Mouse (Mus musculus) midbrain, embryonic 14.5 days (tissue): ENCODE measurements at regions not wholly inside any gene's neighbourhood (a gene's known extent, or its start where the extent isn't known, plus 50 kb on each side); places are given as distances from the start of the nearest gene placed in this dataset.
"Not testable (repeated sequence)": the region's sequence is repeated elsewhere in the genome, so short reads cannot be mapped to it uniquely, and the experiment has no call there.

Experiments used
- ATAC-seq: fragments of 200-750 bp; cut with Nextera tagmentation; 2 replicates; pipeline ENCODE4 v1.8.0; 2017; ENCODE audit warnings: moderate number of reproducible peaks, moderate library complexity; ENCODE audit not compliant: low FRiP score, low TSS enrichment
- DNase-seq: peaks from one replicate; pipeline ENCODE4 v3.0.0-alpha.2; 2015
- H3K27ac ChIP-seq: fragments of 300-500 bp; sonication (generic); replicated peaks from 2 replicates; pipeline ENCODE4 v1.5.1; 2014; ENCODE audit warnings: mild to moderate bottlenecking, low read depth, low read length, moderate library complexity
- H3K27me3 ChIP-seq: fragments of 300-500 bp; sonication (generic); 2 replicates; pipeline ENCODE4 v1.6.1; 2014; ENCODE audit warnings: low read length, control low read depth, mixed read lengths; ENCODE audit not compliant: control insufficient read depth, insufficient read depth
- H3K36me3 ChIP-seq: fragments of 300-500 bp; sonication (generic); 2 replicates; pipeline ENCODE4 v1.6.1; 2014; ENCODE audit warnings: low read length, control low read depth; ENCODE audit not compliant: control insufficient read depth, insufficient read depth
- H3K4me1 ChIP-seq: fragments of 300-500 bp; sonication (generic); 2 replicates; pipeline ENCODE4 v1.6.1; 2014; ENCODE audit warnings: mild to moderate bottlenecking, antibody characterized with exemption, low read length, control low read depth; ENCODE audit not compliant: control insufficient read depth, insufficient read depth
- H3K4me2 ChIP-seq: fragments of 300-500 bp; sonication (generic); 2 replicates; pipeline ENCODE4 v1.6.1; 2014; ENCODE audit warnings: mild to moderate bottlenecking, low read length, moderate library complexity
- H3K4me3 ChIP-seq: fragments of 300-500 bp; sonication (generic); replicated peaks from 2 replicates; pipeline ENCODE4 v1.5.1; 2014; ENCODE audit warnings: low read depth, low read length
- H3K9ac ChIP-seq: fragments of 300-500 bp; sonication (generic); replicated peaks from 2 replicates; pipeline ENCODE4 v1.6.1; 2014; ENCODE audit warnings: mild to moderate bottlenecking, low read length, moderate library complexity
- H3K9me3 ChIP-seq: fragments of 300-500 bp; sonication (generic); 2 replicates; pipeline ENCODE4 v1.6.1; 2016; ENCODE audit warnings: low read length, control low read depth, mixed read lengths; ENCODE audit not compliant: control insufficient read depth
- WGBS: fragments of 180-500 bp; shearing (Covaris S2); extraction: QIAGEN DNeasy Blood & Tissue Kit; methylation state at CpG from one replicate; pipeline ENCODE4 v1.1.7; 2014; 5-methylcytosine and 5-hydroxymethylcytosine counted together

- not testable (repeated sequence) for H3K4me3 ChIP-seq, H3K9ac ChIP-seq, H3K4me1 ChIP-seq, H3K4me2 ChIP-seq, H3K27ac ChIP-seq, DNase-seq, H3K36me3 ChIP-seq, H3K9me3 ChIP-seq, H3K27me3 ChIP-seq
- peak; percentile 40; the same call in 1 of the 2 replicates for ATAC-seq
- WGBS, result no CpG with 5 or more reads among the region's 3 CpGs
Observed at GRCm38 (mm10) chr14:53303179-53303578, 807.6 kb upstream of the Olfr1507 start.

GRCm38 (mm10) chr14:53302491-53302829 is 806.9 kb upstream of the Olfr1507 start:
- H3K27ac ChIP-seq, H3K9me3 ChIP-seq, H3K4me1 ChIP-seq, H3K4me3 ChIP-seq, H3K4me2 ChIP-seq, H3K27me3 ChIP-seq, H3K36me3 ChIP-seq, H3K9ac ChIP-seq, DNase-seq: not testable (repeated sequence)
- WGBS, result no CpG with 5 or more reads among the region's 3 CpGs
- peak; percentile 40; the same call in 1 of the 2 replicates for ATAC-seq

GRCm38 (mm10) chr14:53301722-53302490 is 806.4 kb upstream of the Olfr1507 start:
- not testable (repeated sequence) for ATAC-seq, H3K9me3 ChIP-seq
- WGBS, result no CpG with 5 or more reads among the region's 11 CpGs

DNA sequence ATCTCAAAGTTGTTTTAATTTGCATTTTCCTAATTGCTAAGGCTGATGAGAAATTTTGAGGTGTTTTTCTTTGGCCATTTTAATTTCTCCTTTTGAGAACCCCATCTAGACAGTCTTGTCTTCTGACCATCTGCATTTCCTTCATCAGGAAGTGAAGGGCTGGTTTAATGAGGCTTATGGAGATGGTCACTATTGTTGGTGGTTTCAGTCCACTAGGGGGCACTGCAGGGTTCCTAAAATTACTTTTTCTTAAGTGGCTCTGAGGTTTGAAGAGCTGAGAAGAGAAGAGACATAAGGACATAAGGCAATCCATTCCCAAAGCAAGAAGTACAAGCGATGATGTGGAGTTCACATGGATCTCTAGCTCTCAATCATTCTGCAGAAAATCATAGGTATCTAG is 805.6 kb upstream of the Olfr1507 start:
- H3K36me3 ChIP-seq, H3K4me1 ChIP-seq, H3K9ac ChIP-seq, H3K4me2 ChIP-seq, H3K9me3 ChIP-seq, H3K27ac ChIP-seq, H3K4me3 ChIP-seq, H3K27me3 ChIP-seq, ATAC-seq, DNase-seq: not testable (repeated sequence)
- 69% methylated on average over 1 of the region's 1 CpGs for WGBS

More at GRCm38 (mm10) chr14:53301722-53302490, 806.4 kb upstream of the Olfr1507 start:
- H3K4me2 ChIP-seq, H3K4me3 ChIP-seq, H3K27me3 ChIP-seq, H3K4me1 ChIP-seq, H3K27ac ChIP-seq, DNase-seq, H3K9ac ChIP-seq, H3K36me3 ChIP-seq: not testable (repeated sequence)

GRCm38 (mm10) chr14:53299735-53300134 is 804.2 kb upstream of the Olfr1507 start:
- DNase-seq, H3K4me2 ChIP-seq, H3K4me1 ChIP-seq, H3K36me3 ChIP-seq, H3K27me3 ChIP-seq, ATAC-seq, H3K9me3 ChIP-seq, H3K27ac ChIP-seq, H3K9ac ChIP-seq, H3K4me3 ChIP-seq: not testable (repeated sequence)
- no CpG with 5 or more reads among the region's 5 CpGs for WGBS

DNA sequence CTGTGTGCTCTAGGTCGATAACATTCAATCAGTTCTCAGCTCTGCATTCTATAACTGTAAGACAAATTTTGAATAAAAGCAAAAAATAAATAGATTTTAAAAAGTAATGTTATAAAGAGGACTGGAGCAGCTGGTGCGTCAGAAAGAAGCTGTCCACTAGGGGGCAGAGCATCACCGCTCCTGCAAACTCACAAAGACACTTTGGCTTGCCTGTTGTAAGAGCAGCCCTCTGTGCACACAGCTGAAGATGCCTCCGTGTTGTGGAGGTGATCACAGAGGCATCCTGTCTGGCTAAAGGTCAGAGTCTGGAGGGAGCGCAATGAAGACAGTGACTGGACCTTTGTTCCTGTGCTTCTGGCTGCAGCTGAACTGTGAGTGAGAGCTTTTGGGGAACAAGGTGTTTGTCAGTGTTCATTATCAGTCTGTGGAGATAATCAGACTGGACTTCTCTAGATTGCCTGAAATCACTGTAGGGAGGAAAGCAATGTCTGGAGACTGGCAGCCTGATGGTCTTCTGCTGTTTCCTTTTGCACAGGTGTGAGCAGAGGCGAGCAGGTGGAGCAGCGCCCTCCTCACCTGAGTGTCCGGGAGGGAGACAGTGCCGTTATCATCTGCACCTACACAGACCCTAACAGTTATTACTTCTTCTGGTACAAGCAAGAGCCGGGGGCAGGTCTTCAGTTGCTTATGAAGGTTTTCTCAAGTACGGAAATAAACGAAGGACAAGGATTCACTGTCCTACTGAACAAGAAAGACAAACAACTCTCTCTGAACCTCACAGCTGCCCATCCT is 788.0 kb upstream of the Olfr1507 start:
- not testable (repeated sequence) for DNase-seq, H3K27ac ChIP-seq, H3K36me3 ChIP-seq, H3K9ac ChIP-seq, H3K4me2 ChIP-seq, H3K9me3 ChIP-seq, H3K4me1 ChIP-seq, H3K27me3 ChIP-seq, H3K4me3 ChIP-seq
- peak; percentile 76; the same call in 1 of the 2 replicates for ATAC-seq
- no CpG with 5 or more reads among the region's 12 CpGs for WGBS

GRCm38 (mm10) chr14:53273218-53273617 is 777.7 kb upstream of the Olfr1507 start:
- ATAC-seq, H3K9ac ChIP-seq, DNase-seq, H3K27me3 ChIP-seq, H3K4me3 ChIP-seq, H3K36me3 ChIP-seq, H3K9me3 ChIP-seq, H3K4me1 ChIP-seq, H3K4me2 ChIP-seq, H3K27ac ChIP-seq: not testable (repeated sequence)
- 90% methylated on average over 3 of the region's 4 CpGs for WGBS

DNA sequence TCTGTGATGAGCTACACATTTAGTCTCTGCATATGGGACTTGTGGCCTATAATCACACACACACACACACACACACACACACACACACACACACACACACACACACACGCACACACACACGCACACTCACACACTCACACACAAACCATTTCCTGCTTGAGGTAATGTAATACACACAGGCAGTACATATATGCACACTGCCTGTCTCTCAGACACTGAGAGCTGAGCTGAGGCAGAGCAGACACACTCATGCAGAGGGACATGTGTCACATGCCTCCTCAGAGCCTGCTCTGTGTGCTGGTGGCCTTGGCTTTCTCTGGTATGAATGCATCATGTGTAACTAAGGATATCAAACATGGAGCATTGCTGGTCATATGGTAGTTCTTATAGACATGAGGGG is 772.1 kb upstream of the Olfr1507 start:
- not testable (repeated sequence) for H3K4me1 ChIP-seq, H3K27me3 ChIP-seq, H3K4me3 ChIP-seq, H3K36me3 ChIP-seq, H3K27ac ChIP-seq, H3K9ac ChIP-seq, ATAC-seq, H3K9me3 ChIP-seq, DNase-seq, H3K4me2 ChIP-seq
- WGBS, result 78% methylated on average over 2 of the region's 2 CpGs

DNA sequence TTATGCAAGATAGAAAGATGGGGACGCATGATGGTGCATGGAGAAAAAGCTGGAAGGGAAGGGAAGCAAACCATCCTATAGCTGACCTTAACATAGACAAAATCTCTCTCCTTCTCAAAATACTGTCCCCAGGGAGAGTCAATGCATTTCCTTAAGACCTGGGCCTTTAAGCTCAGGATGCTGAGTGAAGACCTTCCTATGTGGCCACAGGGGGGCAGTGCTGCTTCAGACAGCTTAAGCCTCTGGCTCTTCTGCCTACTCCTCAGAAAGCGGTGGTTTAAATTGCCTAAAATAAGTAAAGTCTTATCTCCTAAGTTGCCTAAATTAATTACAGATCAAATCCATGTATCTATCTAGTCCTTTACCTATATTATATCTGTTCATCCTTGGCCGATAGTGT is 760.4 kb upstream of the Olfr1507 start:
- not testable (repeated sequence) for H3K9me3 ChIP-seq
- WGBS, result no CpG with 5 or more reads among the region's 3 CpGs

More for the DNA sequence above, 760.4 kb upstream of the Olfr1507 start:
- not testable (repeated sequence) for H3K4me3 ChIP-seq, H3K9ac ChIP-seq, H3K36me3 ChIP-seq, DNase-seq, ATAC-seq, H3K27me3 ChIP-seq, H3K4me2 ChIP-seq, H3K27ac ChIP-seq, H3K4me1 ChIP-seq
